Mouse (Mus musculus) forebrain, embryonic 12.5 days (tissue): ENCODE results near the gene Erg. TPM values are rescaled to one million over a fixed set of nuclear protein-coding genes. Genes with fewer than 3 reads are reported as not detected.

Experiments used
- ATAC-seq: fragments of 200-750 bp; cut with Nextera tagmentation; 2 replicates; pipeline ENCODE4 v1.8.0; 2017; ENCODE audit warnings: moderate TSS enrichment; ENCODE audit not compliant: low FRiP score
- H3K27ac ChIP-seq: fragments of 300-500 bp; sonication (generic); 2 replicates; pipeline ENCODE4 v1.5.1; 2016; ENCODE audit warnings: mild to moderate bottlenecking
- H3K27me3 ChIP-seq: fragments of 300-500 bp; sonication (generic); 2 replicates; pipeline ENCODE4 v1.6.1; 2016; ENCODE audit warnings: mild to moderate bottlenecking
- H3K36me3 ChIP-seq: fragments of 300-500 bp; sonication (generic); replicated peaks from 2 replicates; pipeline ENCODE4 v1.6.1; 2016; ENCODE audit warnings: mild to moderate bottlenecking
- H3K4me1 ChIP-seq: fragments of 300-500 bp; sonication (generic); 2 replicates; pipeline ENCODE4 v1.6.1; 2016
- H3K4me2 ChIP-seq: fragments of 300-500 bp; sonication (generic); 2 replicates; pipeline ENCODE4 v1.6.1; 2016; ENCODE audit warnings: mild to moderate bottlenecking, moderate library complexity
- H3K4me3 ChIP-seq: fragments of 300-500 bp; sonication (generic); replicated peaks from 2 replicates; pipeline ENCODE4 v1.5.1; 2016; ENCODE audit warnings: mild to moderate bottlenecking
- H3K9ac ChIP-seq: fragments of 300-500 bp; sonication (generic); 2 replicates; pipeline ENCODE4 v1.6.1; 2016; ENCODE audit warnings: mild to moderate bottlenecking
- H3K9me3 ChIP-seq: fragments of 300-500 bp; sonication (generic); 2 replicates; pipeline ENCODE4 v1.6.1; 2016
- WGBS: fragments of 180-500 bp; shearing (Covaris S2); methylation state at CpG from one replicate; pipeline ENCODE4 v1.1.7; 2016; 5-methylcytosine and 5-hydroxymethylcytosine counted together
- polyA plus RNA-seq: library from polyadenylated mRNA; unstranded; fragments of >200 nt; fragmentation: Nextera tagmentation; extraction: Ambion mirVana; gene quantifications from 2 replicates; pipeline ENCODE4 v1.2.1, GENCODE M21; 2016

The Erg gene
- polyA plus RNA-seq, 1 experiment from 2014 or later = 3.4 TPM

- ATAC-seq = no peak
- H3K36me3 ChIP-seq = no peaks in the 10 kb centered on the region
- WGBS = 93% methylated on average over 5 of the region's 5 CpGs
Observed at GRCm38 (mm10) chr16:95388292-95388691, 198.1 kb downstream of the Erg start.

GRCm38 (mm10) chr16:95387008-95387407 lies 199.4 kb downstream of the Erg start:
- Histone ChIP-seq H3K9ac (no peak overlapping the region), H3K4me1 (no peaks in the 10 kb centered on the region), H3K27ac (no peak overlapping the region), H3K9me3 (no peaks in the 10 kb centered on the region), H3K36me3 (no peaks in the 10 kb centered on the region), H3K4me2 (no peak overlapping the region), H3K4me3 (no peak overlapping the region), H3K27me3 (no peaks in the 10 kb centered on the region)
- WGBS = 98% methylated on average over 2 of the region's 2 CpGs
- no peak for ATAC-seq

More at GRCm38 (mm10) chr16:95388292-95388691, 198.1 kb downstream of the Erg start:
- Histone ChIP-seq H3K4me3 (no peak overlapping the region), H3K27ac (no peak overlapping the region), H3K4me2 (no peak overlapping the region), H3K4me1 (no peaks in the 10 kb centered on the region), H3K27me3 (no peaks in the 10 kb centered on the region), H3K9ac (no peak overlapping the region), H3K9me3 (no peaks in the 10 kb centered on the region)

- WGBS = 90% methylated on average over 7 of the region's 7 CpGs
- ATAC-seq = no peak
- H3K4me3 ChIP-seq = no peak overlapping the region
Observed at GRCm38 (mm10) chr16:95385299-95385973, 201.0 kb downstream of the Erg start.

GRCm38 (mm10) chr16:95384590-95385148 lies 201.7 kb downstream of the Erg start:
- no peak overlapping the region for H3K4me3 ChIP-seq
- H3K4me1 ChIP-seq = no peaks in the 10 kb centered on the region
- no peak for ATAC-seq
- 91% methylated on average over 9 of the region's 9 CpGs for WGBS
- H3K9me3 ChIP-seq = no peaks in the 10 kb centered on the region
- no peak overlapping the region for H3K27ac ChIP-seq
- no peaks in the 10 kb centered on the region for H3K27me3 ChIP-seq
- H3K4me2 ChIP-seq = no peak overlapping the region
- H3K9ac ChIP-seq = no peak overlapping the region
- H3K36me3 ChIP-seq = no peaks in the 10 kb centered on the region

More at GRCm38 (mm10) chr16:95385299-95385973, 201.0 kb downstream of the Erg start:
- Histone ChIP-seq H3K27me3 (no peaks in the 10 kb centered on the region), H3K4me1 (no peaks in the 10 kb centered on the region), H3K4me2 (no peak overlapping the region), H3K9me3 (no peaks in the 10 kb centered on the region), H3K9ac (no peak overlapping the region), H3K27ac (no peak overlapping the region), H3K36me3 (no peaks in the 10 kb centered on the region)

GRCm38 (mm10) chr16:95382251-95382650 lies 204.1 kb downstream of the Erg start:
- H3K36me3 ChIP-seq = no peaks in the 10 kb centered on the region
- H3K4me3 ChIP-seq = no peak overlapping the region
- ATAC-seq = no peak
- H3K27ac ChIP-seq = no peak overlapping the region
- no peaks in the 10 kb centered on the region for H3K4me1 ChIP-seq
- H3K4me2 ChIP-seq = no peak overlapping the region
- H3K9ac ChIP-seq = no peak overlapping the region
- no peaks in the 10 kb centered on the region for H3K27me3 ChIP-seq
- 90% methylated on average over 5 of the region's 5 CpGs for WGBS
- H3K9me3 ChIP-seq = no peaks in the 10 kb centered on the region

GRCm38 (mm10) chr16:95376834-95377233 lies 209.6 kb downstream of the Erg start:
- no peaks in the 10 kb centered on the region for H3K27me3 ChIP-seq
- 91% methylated on average over 7 of the region's 7 CpGs for WGBS
- no peaks in the 10 kb centered on the region for H3K36me3 ChIP-seq
- no peak for ATAC-seq
- H3K4me2 ChIP-seq = no peak overlapping the region
- no peak overlapping the region for H3K4me3 ChIP-seq
- no peak overlapping the region for H3K9ac ChIP-seq
- H3K9me3 ChIP-seq = no peaks in the 10 kb centered on the region
- no peaks in the 10 kb centered on the region for H3K4me1 ChIP-seq
- no peak overlapping the region for H3K27ac ChIP-seq

- ATAC-seq = no peak
- H3K4me3 ChIP-seq = no peak overlapping the region
- no peak overlapping the region for H3K9ac ChIP-seq
- H3K27ac ChIP-seq = no peak overlapping the region
- WGBS = 81% methylated on average over 11 of the region's 11 CpGs
- H3K36me3 ChIP-seq = no peaks in the 10 kb centered on the region
- H3K27me3 ChIP-seq = no peaks in the 10 kb centered on the region
- H3K9me3 ChIP-seq = no peaks in the 10 kb centered on the region
- no peaks in the 10 kb centered on the region for H3K4me1 ChIP-seq
- no peak overlapping the region for H3K4me2 ChIP-seq
Observed at GRCm38 (mm10) chr16:95376364-95376763, 210.0 kb downstream of the Erg start.

GRCm38 (mm10) chr16:95374646-95375045 lies 211.7 kb downstream of the Erg start:
- Histone ChIP-seq H3K36me3 (no peaks in the 10 kb centered on the region), H3K4me3 (no peak overlapping the region), H3K4me1 (no peaks in the 10 kb centered on the region), H3K9ac (no peak overlapping the region), H3K4me2 (no peak overlapping the region), H3K27ac (no peak overlapping the region), H3K27me3 (no peaks in the 10 kb centered on the region), H3K9me3 (no peaks in the 10 kb centered on the region)
- WGBS = 80% methylated on average over 4 of the region's 4 CpGs
- ATAC-seq = no peak

GRCm38 (mm10) chr16:95372960-95373359 lies 213.4 kb downstream of the Erg start:
- Histone ChIP-seq H3K4me1 (no peaks in the 10 kb centered on the region), H3K9me3 (no peaks in the 10 kb centered on the region), H3K4me3 (no peak overlapping the region), H3K27ac (no peak overlapping the region), H3K9ac (no peak overlapping the region), H3K36me3 (no peaks in the 10 kb centered on the region), H3K27me3 (no peaks in the 10 kb centered on the region), H3K4me2 (no peak overlapping the region)
- WGBS = 92% methylated on average over 9 of the region's 9 CpGs
- no peak for ATAC-seq

GRCm38 (mm10) chr16:95371713-95372112 lies 214.7 kb downstream of the Erg start:
- no peak overlapping the region for H3K9ac ChIP-seq
- H3K27me3 ChIP-seq = no peaks in the 10 kb centered on the region
- H3K4me2 ChIP-seq = no peak overlapping the region
- WGBS = 58% methylated on average over 4 of the region's 4 CpGs
- H3K4me3 ChIP-seq = no peak overlapping the region
- H3K9me3 ChIP-seq = no peaks in the 10 kb centered on the region
- ATAC-seq = no peak
- H3K4me1 ChIP-seq = no peaks in the 10 kb centered on the region
- no peak overlapping the region for H3K27ac ChIP-seq
- no peaks in the 10 kb centered on the region for H3K36me3 ChIP-seq

GRCm38 (mm10) chr16:95366989-95367765 lies 219.2 kb downstream of the Erg start:
- Histone ChIP-seq H3K27ac (no peak overlapping the region), H3K9me3 (no peaks in the 10 kb centered on the region), H3K4me2 (no peak overlapping the region), H3K27me3 (0 out of 2 replicates have a peak, but pooled peaks cover 3% of the 10 kb centered on the region), H3K36me3 (no peaks in the 10 kb centered on the region), H3K4me1 (no peaks in the 10 kb centered on the region; the same call in 1 of the 2 replicates), H3K4me3 (no peak overlapping the region), H3K9ac (no peak overlapping the region)
- WGBS = 87% methylated on average over 19 of the region's 19 CpGs
- no peak for ATAC-seq

- 89% methylated on average over 5 of the region's 5 CpGs for WGBS
- ATAC-seq = no peak
- Histone ChIP-seq H3K9ac (no peak overlapping the region), H3K27me3 (0 out of 2 replicates have a peak, but pooled peaks cover 3% of the 10 kb centered on the region), H3K9me3 (no peaks in the 10 kb centered on the region), H3K4me2 (no peak overlapping the region), H3K4me1 (no peaks in the 10 kb centered on the region; the same call in 1 of the 2 replicates), H3K36me3 (no peaks in the 10 kb centered on the region), H3K4me3 (no peak overlapping the region), H3K27ac (no peak overlapping the region)
Observed at GRCm38 (mm10) chr16:95365214-95365613, 221.2 kb downstream of the Erg start.
